Mouse (Mus musculus) adrenal gland, adult (tissue): ENCODE measurements around the gene Telo2.

ENCODE experiments used
- DNase-seq, 2 experiments: peaks; one replicate each; pipeline ENCODE4 v3.0.0; 2022 to 2023; ENCODE audit warnings: low spot score in 1 of 2; ENCODE audit not compliant: inconsistent age in 2 of 2

Telo2 gene

DNA sequence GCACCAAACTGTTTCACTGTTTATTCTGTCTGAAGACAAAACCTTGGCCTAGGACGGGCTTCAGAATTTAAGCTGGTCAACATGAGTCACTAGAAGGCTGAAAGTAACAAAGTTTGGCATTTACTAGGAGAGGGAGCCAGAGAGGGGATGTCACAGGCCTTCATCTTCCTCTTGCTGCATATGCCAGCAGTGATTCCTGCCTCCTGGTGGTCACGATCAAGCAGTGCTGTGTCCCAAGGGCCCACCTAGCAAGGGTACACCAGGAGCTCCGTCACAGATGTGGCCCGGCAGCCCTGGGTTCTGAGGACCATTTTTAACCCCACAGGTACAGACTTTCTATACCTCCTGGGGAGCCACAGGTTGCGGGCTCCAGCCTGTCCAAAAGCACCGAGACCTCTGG is 58.7 kb downstream of the Telo2 start:
- DNase-seq: no peak

DNA sequence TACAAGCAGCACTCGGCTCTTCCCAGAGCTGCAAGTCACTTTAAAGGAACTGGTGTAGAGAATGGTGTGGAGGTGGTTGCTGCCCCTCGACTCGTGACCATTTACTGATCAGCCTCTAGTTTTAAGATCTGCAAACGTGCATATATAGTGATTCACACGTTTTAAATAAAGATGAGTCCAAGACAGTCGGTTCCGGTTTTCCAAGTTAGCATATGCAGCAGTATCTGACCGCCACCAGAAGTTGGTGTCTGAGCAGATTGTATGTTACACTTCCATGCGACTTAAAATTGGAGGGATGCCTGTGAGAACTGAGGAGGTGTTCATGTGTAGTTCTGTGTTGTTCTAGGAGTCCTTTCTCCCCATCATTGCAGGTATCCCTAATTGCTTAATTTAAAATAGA is 62.5 kb downstream of the Telo2 start:
- DNase-seq: no peak
